Mouse (Mus musculus): ENCODE results near the gene Qdpr.

The Qdpr gene

DNA sequence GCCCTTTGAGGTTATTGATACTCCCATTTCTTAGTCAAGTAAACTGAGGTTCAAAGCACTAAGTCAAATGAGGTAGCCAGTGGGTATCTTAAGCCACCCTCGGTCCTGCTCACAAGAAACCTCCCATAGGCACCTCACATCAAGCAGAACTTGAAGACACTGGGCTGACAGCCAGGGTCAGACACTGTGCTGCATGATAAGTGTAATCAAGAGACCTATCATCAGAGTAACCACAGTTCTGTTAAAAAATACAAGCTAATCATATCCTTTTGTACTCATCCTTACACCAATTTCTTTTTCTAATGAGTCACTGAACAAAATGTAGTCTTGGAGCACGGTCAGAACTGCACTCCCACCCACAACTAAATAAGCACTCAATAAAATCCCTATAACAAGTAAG, 43.9 kb downstream of the Qdpr start:
- no peak for DNase-seq (ENCODE audit: extremely low spot score, low read depth, low spot score)

DNA sequence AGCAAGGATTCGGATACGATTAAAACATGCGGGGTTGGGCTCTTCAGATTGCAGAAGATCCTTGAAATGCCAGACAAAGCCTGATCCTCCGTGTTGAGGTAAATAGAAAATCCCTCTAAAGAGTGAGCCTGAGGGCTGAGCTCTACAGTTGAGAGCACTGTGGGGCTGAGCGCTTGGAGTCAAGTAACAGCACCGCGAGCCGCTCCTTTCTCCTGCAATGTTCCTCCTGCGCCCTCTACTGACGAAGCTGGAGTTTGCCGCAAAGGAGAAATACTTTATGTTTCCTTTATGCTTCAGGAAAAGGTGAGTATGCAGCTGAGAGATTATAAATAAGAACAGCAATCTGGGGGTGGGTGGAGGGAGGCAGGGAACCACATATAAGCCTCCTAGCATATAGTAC, 47.4 kb downstream of the Qdpr start:
- peak; percentile 44 for DNase-seq (ENCODE audit: extremely low spot score, low read depth, low spot score)

DNA sequence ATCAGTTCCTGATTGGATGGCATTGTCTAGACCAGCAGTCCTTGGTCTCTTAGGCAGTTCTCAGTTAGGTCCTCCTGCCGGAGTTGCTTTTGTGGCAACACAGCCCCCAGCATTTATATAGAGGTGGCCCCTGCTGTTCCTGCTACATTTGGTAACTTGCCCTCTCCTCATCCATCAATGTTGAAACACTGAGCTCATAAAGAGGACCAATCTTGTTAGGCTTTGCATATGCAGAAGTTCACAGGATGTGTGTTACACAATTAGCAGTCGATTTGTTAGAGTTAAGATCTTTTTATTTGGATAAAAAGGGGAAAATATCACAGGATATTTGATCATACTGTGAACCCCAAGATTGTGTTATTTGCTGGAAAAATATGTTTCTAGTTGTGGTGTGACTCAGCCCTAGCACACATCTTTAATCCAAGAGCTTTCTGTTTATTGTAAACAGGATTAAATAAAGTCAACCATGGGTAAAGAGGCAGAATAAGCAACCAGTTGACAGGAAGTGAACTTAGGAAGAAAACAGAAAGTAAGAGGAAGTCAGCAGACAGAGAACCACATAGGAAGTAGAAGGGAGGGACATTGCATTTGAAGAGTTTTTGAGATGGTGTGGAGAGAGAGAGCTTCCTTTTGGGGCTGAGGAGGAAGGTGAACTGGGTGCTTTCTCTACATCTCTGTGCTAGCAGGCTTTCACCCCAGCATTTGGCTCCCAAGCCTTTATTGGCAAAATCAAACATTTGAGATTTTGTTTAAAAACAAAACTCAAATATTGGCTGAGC, 65.8 kb downstream of the Qdpr start:
- no peak for DNase-seq (ENCODE audit: extremely low spot score, low read depth, low spot score)
